Mouse (Mus musculus) layer of hippocampus, postnatal 14 days (tissue): Measurements from ENCODE around the gene Eif2ak3. TPM values are rescaled to one million over a fixed set of nuclear protein-coding genes. Genes with fewer than 3 reads are reported as not detected.
A peak's percentile ranks its signal among the peaks of the same experiment; 100 is the strongest.

ENCODE experiments used
- DNase-seq, 2 experiments: peaks; one replicate each; pipeline ENCODE4 v3.0.0; 2021 to 2022; ENCODE audit warnings: low spot score in 2 of 2, mixed read lengths in 1 of 2
- total RNA-seq, 2 experiments: library from RNA; stranded (reverse); gene quantifications; 2 replicates each; pipeline ENCODE4 v1.2.3; 2021

The Eif2ak3 gene
- total RNA-seq, 2 experiments from 2014 or later = 24.7 to 24.8 TPM

DNA sequence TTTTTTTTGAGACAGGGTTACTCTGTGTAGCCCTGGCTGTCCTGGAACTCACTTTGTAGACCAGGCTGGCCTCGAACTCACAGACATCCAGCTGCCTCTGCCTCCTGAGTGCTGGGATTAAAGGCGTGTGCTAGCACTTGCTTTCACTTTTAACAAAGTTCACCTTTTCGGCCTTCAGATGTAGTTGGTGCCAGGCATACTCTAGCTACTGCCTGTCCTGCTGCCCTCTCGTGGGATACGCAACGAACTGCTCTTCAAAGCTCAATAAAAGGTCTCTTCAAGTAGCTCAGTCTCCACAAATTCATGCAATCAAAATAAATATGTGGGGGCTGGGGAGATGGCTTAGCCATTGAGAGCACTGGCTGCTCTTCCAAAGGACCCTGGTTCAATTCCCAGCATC is 53.9 kb downstream of the Eif2ak3 start:
- DNase-seq = no peak

GRCm38 (mm10) chr6:70899594-70900003 is 55.3 kb downstream of the Eif2ak3 start:
- DNase-seq = no peak

GRCm38 (mm10) chr6:70903689-70904088 is 59.4 kb downstream of the Eif2ak3 start:
- no peak for DNase-seq

DNA sequence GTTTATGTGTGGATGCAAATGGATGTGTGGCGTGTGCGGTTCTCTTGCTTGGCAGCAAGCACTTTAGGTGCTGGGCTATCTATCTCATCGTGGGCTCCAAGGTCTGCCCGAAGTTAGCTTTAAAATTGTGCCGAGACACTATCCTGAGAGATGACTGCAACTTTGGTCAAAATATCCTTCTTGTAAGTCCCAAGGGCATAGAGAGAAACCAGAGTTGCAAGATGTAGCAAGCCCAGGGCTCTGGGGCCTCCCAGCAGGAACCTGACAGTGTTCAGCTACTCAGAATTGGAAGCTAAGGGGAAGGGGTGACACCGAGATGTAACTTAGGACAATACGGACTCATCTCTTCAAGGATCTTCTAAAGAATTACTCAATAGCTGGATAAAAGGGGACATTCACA is 65.3 kb downstream of the Eif2ak3 start:
- DNase-seq = no peak

DNA sequence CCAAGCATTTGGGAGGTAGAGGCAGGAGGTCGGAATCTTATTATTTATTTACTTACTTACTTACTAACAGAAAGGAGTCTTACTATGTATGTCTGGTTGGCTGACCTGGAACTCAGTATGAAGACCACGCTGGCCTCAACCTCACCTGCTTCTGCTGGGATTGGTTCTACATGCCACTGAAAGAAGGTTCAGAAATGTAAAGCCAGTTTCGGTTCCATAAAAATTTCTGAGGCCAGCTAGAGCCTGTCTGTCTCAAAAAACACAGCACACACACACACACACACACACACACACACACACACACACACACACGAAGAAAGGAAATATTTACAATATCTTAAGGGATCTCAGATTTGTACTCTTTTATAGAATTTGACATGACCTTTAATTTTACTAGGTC is 66.0 kb downstream of the Eif2ak3 start:
- DNase-seq = no peak

DNA sequence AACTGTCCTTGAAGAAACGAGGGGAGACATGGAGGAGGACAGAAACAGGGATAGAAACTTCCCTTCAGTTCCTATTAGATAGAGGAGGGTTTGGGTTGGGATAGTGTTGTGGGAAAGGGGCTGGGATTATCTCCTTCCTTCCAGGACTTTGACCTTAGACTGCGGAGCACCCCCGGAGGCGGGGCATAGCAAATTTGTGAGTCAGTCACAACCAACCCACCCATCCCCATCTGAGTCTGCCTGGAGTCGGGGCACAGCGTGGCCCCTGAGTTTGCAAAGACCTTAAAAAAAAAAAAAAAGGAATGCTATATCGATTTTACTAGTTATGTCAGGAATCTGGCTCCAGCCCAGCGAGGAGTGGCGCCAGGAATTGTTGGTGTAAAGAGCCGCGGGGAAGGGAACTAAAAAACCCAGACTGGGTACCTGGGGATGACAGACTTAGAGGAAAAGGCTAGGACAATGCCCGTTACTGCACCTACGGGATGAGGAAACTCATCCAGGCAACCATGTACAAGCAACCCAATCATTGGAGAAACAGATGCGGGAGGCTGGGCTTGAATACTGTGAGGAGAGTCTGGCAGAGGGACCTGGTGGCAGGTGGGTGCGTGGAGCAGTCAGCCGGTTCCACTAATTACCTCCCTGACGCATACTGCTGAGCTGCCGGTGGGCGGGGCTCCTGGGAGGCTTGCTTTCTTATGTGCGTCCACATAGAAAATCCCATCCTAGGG is 67.5 kb downstream of the Eif2ak3 start:
- peak; percentile 52 to 69 for DNase-seq

GRCm38 (mm10) chr6:70912396-70912765 is 68.1 kb downstream of the Eif2ak3 start:
- no peak for DNase-seq

DNA sequence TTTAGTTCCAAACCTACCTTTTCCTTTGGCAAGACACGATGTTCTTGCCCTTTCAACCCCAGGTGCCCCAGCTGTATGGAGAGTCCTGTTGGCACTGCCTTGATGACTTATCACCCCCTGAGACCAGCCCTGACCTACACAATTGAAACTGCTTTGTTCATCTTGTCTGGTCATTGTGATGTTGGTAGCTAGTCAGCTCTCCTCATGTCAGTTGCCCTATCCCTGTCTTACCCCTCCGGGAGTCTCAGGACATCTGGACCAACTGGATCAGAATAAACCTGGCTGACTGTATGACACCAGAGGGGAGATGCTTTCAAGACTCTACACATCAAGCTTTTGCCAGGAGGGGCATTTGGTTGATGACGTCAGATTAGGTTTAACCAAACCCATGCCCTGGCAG is 74.5 kb downstream of the Eif2ak3 start, which contains the start of gene Tex37:
TSS of gene Tex37 (minus strand) at position 101 of the 400 bp plus-strand sequence.
- DNase-seq = no peak

DNA sequence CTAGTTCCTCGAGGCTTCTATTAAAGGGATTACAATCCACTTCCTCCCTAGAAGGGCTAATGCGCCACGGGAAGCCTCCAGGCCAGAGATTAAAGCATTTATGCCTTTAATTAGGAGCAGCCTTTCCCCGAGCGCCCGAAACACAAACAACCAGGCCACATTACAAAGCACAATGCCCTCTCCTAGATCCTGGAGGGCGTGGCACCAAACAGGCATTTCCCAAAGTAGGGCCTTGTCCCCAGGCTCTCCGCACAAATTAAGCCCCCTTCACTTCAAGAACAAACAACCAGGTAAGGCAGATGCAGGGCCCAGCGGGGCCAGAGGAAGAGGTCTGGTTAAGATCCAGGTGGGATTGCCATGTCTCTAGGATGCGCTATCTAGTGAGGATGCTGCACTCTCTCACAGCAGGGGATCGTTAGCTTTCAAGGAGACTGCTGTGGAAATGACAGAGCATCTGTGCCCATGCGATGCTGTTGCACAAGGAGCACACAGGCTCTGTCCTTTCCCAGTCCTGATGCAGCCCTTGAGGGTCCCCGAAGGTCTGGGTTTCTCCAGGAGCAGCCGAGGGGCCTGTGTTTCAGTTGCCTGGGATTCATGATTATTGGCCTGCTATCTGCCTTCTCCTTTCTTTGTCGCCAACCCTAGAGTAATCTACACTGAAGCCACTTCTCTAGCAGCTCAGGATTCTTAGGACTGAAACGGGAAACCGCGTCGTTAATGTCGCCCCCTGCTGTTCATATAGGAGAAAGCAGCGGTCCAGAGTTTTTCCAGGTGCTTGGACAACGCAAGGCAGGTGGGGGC is 77.2 kb downstream of the Eif2ak3 start:
- DNase-seq = peak; percentile 42 to 46

DNA sequence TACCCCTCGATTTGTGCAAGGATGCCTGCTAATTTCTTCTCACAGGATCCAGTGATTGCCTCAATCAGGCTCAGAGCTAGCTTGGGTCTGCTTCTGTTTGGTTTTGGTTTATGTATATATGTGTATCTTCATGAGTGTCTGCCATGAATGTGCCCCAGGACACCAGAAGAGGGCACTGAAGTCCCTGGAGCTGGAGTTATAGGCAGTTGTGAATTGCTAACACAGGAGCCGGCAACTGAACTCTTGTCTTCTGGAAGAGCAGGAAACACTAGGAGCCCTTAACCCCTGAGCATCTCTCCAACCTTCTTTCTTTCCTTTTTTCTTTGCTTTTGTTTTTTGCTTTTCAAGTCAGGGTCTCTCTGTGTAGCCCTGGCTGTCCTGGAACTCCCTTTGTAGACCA is 87.5 kb downstream of the Eif2ak3 start:
- DNase-seq = no peak

- DNase-seq = no peak
Observed at GRCm38 (mm10) chr6:70953274-70953673, 109.0 kb downstream of the Eif2ak3 start.

- DNase-seq = peak; percentile 7 to 29
Observed at GRCm38 (mm10) chr6:70954040-70954439, 109.7 kb downstream of the Eif2ak3 start.

Other genes with a start within 250 kb of the Eif2ak3 start
- gene Rpia, start 52.3 kb upstream of the Eif2ak3 start, total RNA-seq = 10 to 100 TPM; 10.1 to 10.3 TPM
- gene Tex37, start 74.4 kb downstream of the Eif2ak3 start, total RNA-seq = not detected
- not detected for gene Foxi3, start 112.0 kb downstream of the Eif2ak3 start, total RNA-seq